ENCODE assay signal across 9 mouse cellular contexts in the genomic region with DNA sequence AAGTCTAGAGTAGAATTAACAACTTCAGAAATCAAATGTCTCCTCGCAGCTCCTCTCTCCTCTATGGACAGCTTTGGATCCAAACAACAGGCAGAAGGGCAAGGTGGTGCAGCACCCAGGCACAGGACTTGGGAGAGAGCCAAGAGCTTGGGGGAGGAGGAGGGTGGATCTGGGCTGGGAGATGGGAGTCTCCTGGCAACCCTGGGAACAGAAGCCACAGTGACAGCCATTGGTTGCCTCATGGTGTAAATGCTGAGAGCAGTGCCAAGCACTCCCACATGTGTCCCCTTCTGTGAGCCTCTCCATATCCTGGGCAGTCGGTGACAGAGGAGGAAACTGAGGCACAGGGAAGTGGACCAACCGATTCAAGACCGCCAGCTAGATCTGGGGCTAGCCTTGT. TPM values are rescaled to one million over a fixed set of nuclear protein-coding genes. Genes with fewer than 3 reads are reported as not detected.
DNase-seq lines count a peak whose midpoint lies in the region; ATAC-seq and TF ChIP-seq lines count a peak whose summit lies in the region.
"Had no signal": no experiment of that assay in that cellular context is flagged by ENCODE, and none has a peak within 500 bp of the region (broad histone marks: within the 10 kb centered on the region; RNA-seq: fewer than 3 reads in every experiment).

No protein-coding gene starts in this region.

- H3K4me1 ChIP-seq in lung, embryonic 15.5 days, result peaks cover 10% of the 10 kb centered on the region; the same call in 1 of the 2 replicates
- H3K4me1 ChIP-seq in lung, adult 2 months (ENCODE audit: control insufficient read depth, insufficient read depth, low read length), result no peaks in the 10 kb centered on the region
- H3K4me1 ChIP-seq in forebrain, embryonic 14.5 days (ENCODE audit: control insufficient read depth, insufficient read depth, low read length), result peaks cover 19% of the 10 kb centered on the region
- H3K4me1 ChIP-seq in kidney, embryonic 15.5 days, result peaks cover 23% of the 10 kb centered on the region

- no peak for DNase-seq in lung, adult 2 months
- DNase-seq in forebrain, embryonic 14.5 days (ENCODE audit: low spot score), result peak; percentile 91
- peak; percentile 60 to 65 for DNase-seq in left cerebral cortex, postnatal 36 days (ENCODE audit: low spot score in 2 of 2)
- peak; percentile 43 to 57 for DNase-seq in right cerebral cortex, postnatal 36 days (ENCODE audit: low spot score in 2 of 2)
- no peak for DNase-seq in thymus, postnatal 25 days
- DNase-seq in gastrocnemius, postnatal 4 days (ENCODE audit: low spot score in 2 of 2), result no peak

- H3K9ac ChIP-seq in lung, embryonic 15.5 days, result no peak overlapping the region
- no peak overlapping the region for H3K9ac ChIP-seq in forebrain, embryonic 14.5 days (ENCODE audit: low read length)
- H3K9ac ChIP-seq in kidney, embryonic 15.5 days, result no peak overlapping the region

- H3K27ac ChIP-seq in lung, embryonic 15.5 days, result no peak overlapping the region
- H3K27ac ChIP-seq in forebrain, embryonic 14.5 days (ENCODE audit: low read depth, low read length), result no peak overlapping the region
- H3K27ac ChIP-seq in kidney, embryonic 15.5 days, result no peak overlapping the region

- no peaks in the 10 kb centered on the region for H3K9me3 ChIP-seq in lung, embryonic 15.5 days
- no peaks in the 10 kb centered on the region for H3K9me3 ChIP-seq in forebrain, embryonic 14.5 days (replicated peaks; ENCODE audit: control insufficient read depth, low read length)
- no peaks in the 10 kb centered on the region for H3K9me3 ChIP-seq in kidney, embryonic 15.5 days (replicated peaks)
- H3K9me3 ChIP-seq: megakaryocyte, embryonic 14.5 days had no signal

- no peak for TF ChIP-seq POLR2A in lung, adult 2 months (IDR thresholded peaks at IDR 0.05; ENCODE audit: borderline replicate concordance, extremely low read depth, low read depth, low read length)

- H3K4me3 ChIP-seq in lung, embryonic 15.5 days, result no peak overlapping the region
- H3K4me3 ChIP-seq in lung, adult 2 months (replicated peaks; ENCODE audit: extremely low read depth, low read depth, low read length), result no peak overlapping the region
- no peak overlapping the region for H3K4me3 ChIP-seq in forebrain, embryonic 14.5 days (ENCODE audit: low read depth, low read length)
- no peak overlapping the region for H3K4me3 ChIP-seq in kidney, embryonic 15.5 days (replicated peaks)
- H3K4me3 ChIP-seq: megakaryocyte, embryonic 14.5 days had no signal

- H3K36me3 ChIP-seq in lung, embryonic 15.5 days, result no peaks in the 10 kb centered on the region
- H3K36me3 ChIP-seq in forebrain, embryonic 14.5 days (ENCODE audit: control insufficient read depth, insufficient read depth, low read length), result no peaks in the 10 kb centered on the region
- no peaks in the 10 kb centered on the region for H3K36me3 ChIP-seq in kidney, embryonic 15.5 days

- TF ChIP-seq CTCF in lung, adult 2 months (IDR thresholded peaks at IDR 0.05; ENCODE audit: insufficient read depth, low read length), result no peak

- ATAC-seq in lung, embryonic 15.5 days (ENCODE audit: borderline replicate concordance, extremely low read depth, low FRiP score, low TSS enrichment), result peak; percentile 32; the same call in 1 of the 2 replicates
- peak; percentile 86 for ATAC-seq in forebrain, embryonic 14.5 days
- peak; percentile 52 for ATAC-seq in kidney, embryonic 15.5 days (replicated peaks; ENCODE audit: low FRiP score)

- 61% methylated on average over 4 of the region's 4 CpGs for WGBS in lung, embryonic 15.5 days
- WGBS in lung, adult 2 months, result 75% methylated on average over 4 of the region's 4 CpGs
- WGBS in forebrain, embryonic 14.5 days, result 65% methylated on average over 4 of the region's 4 CpGs
- 85% methylated on average over 4 of the region's 4 CpGs for WGBS in kidney, embryonic 15.5 days

- intact Hi-C loops in left cerebral cortex, postnatal 36 days (cut with DNase I), result loop anchor here (5.0 kb wide), 1 partner anchor 59 kb away; no protein-coding TSS in a partner anchor

- H3K27me3 ChIP-seq in lung, embryonic 15.5 days, result no peaks in the 10 kb centered on the region
- no peaks in the 10 kb centered on the region for H3K27me3 ChIP-seq in forebrain, embryonic 14.5 days (replicated peaks; ENCODE audit: control insufficient read depth, insufficient read depth, low read length)
- peaks cover 20% of the 10 kb centered on the region; the same call in 1 of the 2 replicates for H3K27me3 ChIP-seq in kidney, embryonic 15.5 days

- H3K4me2 ChIP-seq in lung, embryonic 15.5 days, result no peak overlapping the region
- H3K4me2 ChIP-seq in forebrain, embryonic 14.5 days (ENCODE audit: low read length), result 0 out of 2 replicates have a peak overlapping the region, but pooled peaks have one; percentile 7
- 0 out of 2 replicates have a peak overlapping the region, but pooled peaks have one; percentile 12 for H3K4me2 ChIP-seq in kidney, embryonic 15.5 days

RNA-seq across cellular contexts. Expression of a gene that starts 1.3 kb away (rescaled TPM):
- 4.2 and 4.5 TPM in 2 replicates for polyA plus RNA-seq in lung, embryonic 15.5 days (2015; fragmentation: Nextera tagmentation; extraction: Ambion mirVana)
- 0.22 and 0.58 TPM in 2 replicates for polyA plus RNA-seq in lung, adult 2 months (2012; rRNA removed)
- polyA plus RNA-seq in forebrain, embryonic 14.5 days (2014; fragmentation: Nextera tagmentation; extraction: Ambion mirVana), result 204 and 211 TPM in 2 replicates
- 82.6 and 86.0 TPM in 2 replicates for polyA plus RNA-seq in kidney, embryonic 15.5 days (2015; fragmentation: Nextera tagmentation; extraction: Ambion mirVana)
- 100 to 1,000 TPM; 566 to 603 TPM for total RNA-seq in left cerebral cortex, postnatal 36 days (2021)
- not detected for total RNA-seq in gastrocnemius, postnatal 4 days (2021)

RNA-seq across cellular contexts. Expression of a gene that starts 25.3 kb away (rescaled TPM):
- polyA plus RNA-seq in lung, embryonic 15.5 days (2015; fragmentation: Nextera tagmentation; extraction: Ambion mirVana), result 0.11 and 0.22 TPM in 2 replicates
- 0.13 TPM in 1 of 2 replicates, not detected in the other for polyA plus RNA-seq in lung, adult 2 months (2012; rRNA removed)
- polyA plus RNA-seq in forebrain, embryonic 14.5 days (2014; fragmentation: Nextera tagmentation; extraction: Ambion mirVana), result 0.06 TPM in 1 of 2 replicates, not detected in the other
- 0.58 and 0.91 TPM in 2 replicates for polyA plus RNA-seq in kidney, embryonic 15.5 days (2015; fragmentation: Nextera tagmentation; extraction: Ambion mirVana)
- not detected for total RNA-seq in left cerebral cortex, postnatal 36 days (2021)
- not detected for total RNA-seq in gastrocnemius, postnatal 4 days (2021)

Comparison
In these comparisons a context has a peak if more than half of its experiments do, and no peak if none do; other contexts are left out.
1. ATAC-seq: peak in every context shown above with its lines; median percentile 86 in forebrain, embryonic 14.5 days; 52 in kidney, embryonic 15.5 days; 32 in lung, embryonic 15.5 days.
2. DNase-seq: peak in forebrain, embryonic 14.5 days (single experiment), left cerebral cortex, postnatal 36 days (2 of 2) and right cerebral cortex, postnatal 36 days (2 of 2); none in lung, adult 2 months (single experiment), thymus, postnatal 25 days (single experiment) and gastrocnemius, postnatal 4 days (0 of 2).
3. RNA of a gene that starts 1.3 kb away (polyA plus RNA-seq): 204 to 211 TPM in forebrain, embryonic 14.5 days and 82.6 to 86.0 TPM in kidney, embryonic 15.5 days; 4.2 to 4.5 TPM in lung, embryonic 15.5 days and 0.22 to 0.58 TPM in lung, adult 2 months; every median in the first group is over 10 times any median in the second.